Mouse (Mus musculus): ENCODE data around the gene Ly6g6d. TPM values are rescaled to one million over a fixed set of nuclear protein-coding genes. Genes with fewer than 3 reads are reported as not detected.
A peak's percentile ranks its signal among the peaks of the same experiment; 100 is the strongest.

Ly6g6d gene
- polyA plus RNA-seq, 1 experiment, result 3.6 TPM

- Histone ChIP-seq H3K4me1 (ENCODE audit: control insufficient read depth, insufficient read depth, low read length) (peaks cover 2% of the 10 kb centered on the region; the same call in 1 of the 2 replicates), H3K4me3 (ENCODE audit: insufficient read depth, low read length) (no peak overlapping the region), H3K27ac (ENCODE audit: insufficient read depth, low read length) (no peak overlapping the region)
- TF ChIP-seq CTCF (IDR thresholded peaks at IDR 0.05; ENCODE audit: extremely low read depth, insufficient read depth, low read length) (no peak), POLR2A (IDR thresholded peaks at IDR 0.05; ENCODE audit: extremely low read depth, insufficient read depth, low read length) (no peak)
Measured at GRCm38 (mm10) chr17:35102299-35102698, 24.4 kb upstream of the Ly6g6d start.

GRCm38 (mm10) chr17:35101161-35101560 is 23.3 kb upstream of the Ly6g6d start:
- Histone ChIP-seq H3K27ac (ENCODE audit: insufficient read depth, low read length) (no peak overlapping the region), H3K4me3 (ENCODE audit: insufficient read depth, low read length) (no peak overlapping the region), H3K4me1 (ENCODE audit: control insufficient read depth, insufficient read depth, low read length) (peaks cover under 1% of the 10 kb centered on the region; the same call in 1 of the 2 replicates)
- TF ChIP-seq CTCF (IDR thresholded peaks at IDR 0.05; ENCODE audit: extremely low read depth, insufficient read depth, low read length) (no peak), POLR2A (IDR thresholded peaks at IDR 0.05; ENCODE audit: extremely low read depth, insufficient read depth, low read length) (no peak)

- H3K27ac ChIP-seq (ENCODE audit: insufficient read depth, low read length), result no peak overlapping the region
- H3K4me1 ChIP-seq (ENCODE audit: control insufficient read depth, insufficient read depth, low read length), result no peaks in the 10 kb centered on the region; the same call in 1 of the 2 replicates
- no peak for TF ChIP-seq CTCF (IDR thresholded peaks at IDR 0.05; ENCODE audit: extremely low read depth, insufficient read depth, low read length)
- no peak overlapping the region for H3K4me3 ChIP-seq (ENCODE audit: insufficient read depth, low read length)
Measured at GRCm38 (mm10) chr17:35100196-35100765, 22.4 kb upstream of the Ly6g6d start.

- Histone ChIP-seq H3K4me1 (ENCODE audit: control insufficient read depth, insufficient read depth, low read length) (no peaks in the 10 kb centered on the region; the same call in 1 of the 2 replicates), H3K27ac (ENCODE audit: insufficient read depth, low read length) (no peak overlapping the region), H3K4me3 (ENCODE audit: insufficient read depth, low read length) (no peak overlapping the region)
- TF ChIP-seq CTCF (IDR thresholded peaks at IDR 0.05; ENCODE audit: extremely low read depth, insufficient read depth, low read length) (no peak), POLR2A (IDR thresholded peaks at IDR 0.05; ENCODE audit: extremely low read depth, insufficient read depth, low read length) (no peak)
Measured at GRCm38 (mm10) chr17:35097164-35097655, 19.3 kb upstream of the Ly6g6d start.

- no peaks in the 10 kb centered on the region; the same call in 1 of the 2 replicates for H3K4me1 ChIP-seq (ENCODE audit: control insufficient read depth, insufficient read depth, low read length)
- H3K27ac ChIP-seq (ENCODE audit: insufficient read depth, low read length), result no peak overlapping the region
- H3K4me3 ChIP-seq (ENCODE audit: insufficient read depth, low read length), result no peak overlapping the region
- no peak for TF ChIP-seq CTCF (IDR thresholded peaks at IDR 0.05; ENCODE audit: extremely low read depth, insufficient read depth, low read length)
- no peak for TF ChIP-seq POLR2A (IDR thresholded peaks at IDR 0.05; ENCODE audit: extremely low read depth, insufficient read depth, low read length)
Measured at GRCm38 (mm10) chr17:35096597-35096996, 18.7 kb upstream of the Ly6g6d start.

- TF ChIP-seq CTCF (IDR thresholded peaks at IDR 0.05; ENCODE audit: extremely low read depth, insufficient read depth, low read length) (no peak), POLR2A (IDR thresholded peaks at IDR 0.05; ENCODE audit: extremely low read depth, insufficient read depth, low read length) (no peak)
- Histone ChIP-seq H3K27ac (ENCODE audit: insufficient read depth, low read length) (peak overlapping the region; percentile 17; the same call in 1 of the 2 replicates), H3K4me3 (ENCODE audit: insufficient read depth, low read length) (no peak overlapping the region), H3K4me1 (ENCODE audit: control insufficient read depth, insufficient read depth, low read length) (no peaks in the 10 kb centered on the region; the same call in 1 of the 2 replicates)
Measured at GRCm38 (mm10) chr17:35094475-35095365, 16.9 kb upstream of the Ly6g6d start.

GRCm38 (mm10) chr17:35092403-35093198 is 14.7 kb upstream of the Ly6g6d start:
- no peak for TF ChIP-seq CTCF (IDR thresholded peaks at IDR 0.05; ENCODE audit: extremely low read depth, insufficient read depth, low read length)
- TF ChIP-seq POLR2A (IDR thresholded peaks at IDR 0.05; ENCODE audit: extremely low read depth, insufficient read depth, low read length), result no peak
- no peak overlapping the region for H3K27ac ChIP-seq (ENCODE audit: insufficient read depth, low read length)
- no peak overlapping the region for H3K4me3 ChIP-seq (ENCODE audit: insufficient read depth, low read length)

GRCm38 (mm10) chr17:35090166-35090932 is 12.5 kb upstream of the Ly6g6d start:
- Histone ChIP-seq H3K4me1 (ENCODE audit: control insufficient read depth, insufficient read depth, low read length) (no peaks in the 10 kb centered on the region; the same call in 1 of the 2 replicates), H3K27ac (ENCODE audit: insufficient read depth, low read length) (no peak overlapping the region), H3K4me3 (ENCODE audit: insufficient read depth, low read length) (peak overlapping the region; percentile 62)
- TF ChIP-seq CTCF (IDR thresholded peaks at IDR 0.05; ENCODE audit: extremely low read depth, insufficient read depth, low read length), result no peak
- TF ChIP-seq POLR2A (IDR thresholded peaks at IDR 0.05; ENCODE audit: extremely low read depth, insufficient read depth, low read length), result no peak

More at GRCm38 (mm10) chr17:35092403-35093198, 14.7 kb upstream of the Ly6g6d start:
- no peaks in the 10 kb centered on the region; the same call in 1 of the 2 replicates for H3K4me1 ChIP-seq (ENCODE audit: control insufficient read depth, insufficient read depth, low read length)

All from cortical plate, adult 2 months (tissue).